Mouse (Mus musculus) testis, adult 2 months (tissue): ENCODE measurements around the gene Dpm1.

Experiments used
- CTCF ChIP-seq: fragments of 200-500 bp; IDR thresholded peaks from 2 replicates; pipeline ENCODE4 v1.5.1; 2012; ENCODE audit warnings: low read depth, mild to moderate bottlenecking, inconsistent platforms, low read length, moderate library complexity; ENCODE audit not compliant: control insufficient read depth, insufficient read depth, insufficient replicate concordance
- POLR2A ChIP-seq: fragments of 200-500 bp; IDR thresholded peaks from 2 replicates; pipeline ENCODE4 v1.6.1; 2012; ENCODE audit warnings: low read depth, mild to moderate bottlenecking, inconsistent platforms, low read length, moderate library complexity; ENCODE audit not compliant: control insufficient read depth

DNA sequence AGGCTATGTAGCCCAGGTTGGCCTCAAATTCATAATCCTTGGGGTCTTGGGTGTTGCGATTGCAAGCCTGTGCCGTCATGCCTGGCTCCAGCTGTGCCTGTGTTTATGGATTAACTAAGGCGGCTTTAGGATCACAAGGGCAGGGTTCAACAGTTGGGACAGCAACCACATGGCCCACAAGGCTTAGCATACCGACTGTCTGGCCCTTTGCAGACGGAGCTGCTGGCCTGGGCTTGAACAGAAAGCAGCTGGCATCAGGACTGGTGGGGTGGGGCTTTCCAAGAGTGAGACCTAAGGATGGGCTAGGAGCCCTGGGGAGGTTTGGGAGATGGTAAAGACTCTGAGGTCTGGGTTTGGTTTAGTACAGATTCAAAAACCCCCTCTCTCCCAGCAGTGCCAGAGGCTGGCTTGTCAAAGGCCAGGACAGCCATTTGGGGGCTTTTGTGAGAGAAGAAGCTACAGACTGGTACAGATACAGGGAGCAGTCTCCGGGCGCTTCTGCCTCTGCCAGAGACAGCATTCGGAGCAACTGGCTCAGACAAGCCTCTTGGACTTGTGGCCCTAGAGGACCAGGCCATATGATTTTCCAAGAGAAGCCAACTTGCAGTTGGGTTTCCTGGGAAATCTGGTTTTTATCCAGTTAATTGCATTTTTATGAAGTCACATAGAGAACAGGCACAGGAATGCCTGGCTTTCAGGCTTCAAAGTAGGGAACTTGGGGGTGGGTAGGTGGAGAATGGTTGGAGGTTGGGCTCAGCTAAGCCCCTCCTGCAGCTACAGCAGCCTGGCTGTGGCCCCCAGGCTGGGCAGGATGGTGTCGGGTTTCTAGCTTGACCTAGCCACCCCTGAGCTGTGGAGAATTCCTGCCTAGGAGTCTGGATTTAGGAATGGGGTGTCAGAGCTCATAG is 61.2 kb downstream of the Dpm1 start:
- TF ChIP-seq CTCF (no peak), POLR2A (no peak)
